Mouse (Mus musculus) retina, postnatal 7 days (tissue): ENCODE data around the gene Ptx4.
"Not testable (repeated sequence)": the region's sequence is repeated elsewhere in the genome, so short reads cannot be mapped to it uniquely, and the experiment has no call there.

ENCODE experiments used
- DNase-seq: peaks from one replicate; pipeline ENCODE4 v3.0.0-alpha.2; 2012; ENCODE audit warnings: low read depth, low spot score

The Ptx4 gene

GRCm38 (mm10) chr17:25115664-25116432 lies 4.7 kb upstream of the Ptx4 start, which contains the start of gene Telo2:
Gene Telo2, minus strand, starts transcription at chr17:25115967.
- DNase-seq = peak; percentile 87

- DNase-seq = no peak
These were observed 3.3 kb upstream of the Ptx4 start for GRCm38 (mm10) chr17:25117263-25117662.

- DNase-seq = no peak
These were observed 3.4 kb downstream of the Ptx4 start for GRCm38 (mm10) chr17:25123979-25124378.

- DNase-seq = not testable (repeated sequence)
These were observed 5.0 kb downstream of the Ptx4 start for GRCm38 (mm10) chr17:25125442-25126060.

DNA sequence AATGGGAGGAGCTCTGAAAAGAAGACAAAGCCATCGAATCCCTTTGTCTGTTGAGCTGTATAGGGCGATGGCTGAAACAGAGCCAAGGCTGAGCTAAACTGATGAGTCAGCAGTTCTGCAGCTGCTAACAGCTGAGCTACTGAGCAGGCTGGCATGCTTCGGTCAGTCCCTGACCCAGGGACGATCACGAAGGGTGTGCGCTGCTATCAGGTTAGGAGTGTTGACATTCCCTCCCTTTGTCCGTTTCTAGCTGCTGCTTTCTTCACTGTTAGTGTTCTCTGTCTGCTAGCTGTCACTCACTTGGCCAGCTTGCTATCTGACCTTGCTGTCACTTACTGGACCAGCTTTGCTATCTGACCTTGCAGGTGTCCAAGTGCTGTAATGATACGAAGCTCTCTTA lies 6.5 kb downstream of the Ptx4 start:
- no peak for DNase-seq

DNA sequence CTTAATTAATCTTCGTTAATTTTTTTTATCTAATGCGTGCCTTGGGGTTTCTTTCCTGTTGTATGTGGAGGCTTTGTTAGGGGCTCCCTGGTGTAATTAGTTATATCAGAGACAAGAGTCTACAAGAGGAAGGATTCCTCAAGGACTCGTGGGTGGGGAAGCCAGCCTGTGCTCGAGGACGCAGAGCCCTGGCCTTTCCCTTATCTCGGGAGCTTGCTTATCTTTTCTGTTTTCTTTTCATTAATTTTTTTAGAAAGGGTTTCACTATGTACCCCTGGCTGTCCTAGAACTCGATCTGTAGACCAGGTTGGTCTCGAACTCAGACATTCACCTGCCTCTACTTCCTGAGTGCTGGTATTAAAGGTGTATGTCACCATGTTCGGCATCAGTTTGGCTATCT lies 7.1 kb downstream of the Ptx4 start:
- DNase-seq = no peak

GRCm38 (mm10) chr17:25130060-25130459 lies 9.5 kb downstream of the Ptx4 start:
- DNase-seq = no peak

- DNase-seq = peak; percentile 82
These were observed 12.7 kb downstream of the Ptx4 start, which contains the start of gene Clcn7 for GRCm38 (mm10) chr17:25133275-25133698. Gene Clcn7, plus strand, starts transcription at chr17:25133391.

DNA sequence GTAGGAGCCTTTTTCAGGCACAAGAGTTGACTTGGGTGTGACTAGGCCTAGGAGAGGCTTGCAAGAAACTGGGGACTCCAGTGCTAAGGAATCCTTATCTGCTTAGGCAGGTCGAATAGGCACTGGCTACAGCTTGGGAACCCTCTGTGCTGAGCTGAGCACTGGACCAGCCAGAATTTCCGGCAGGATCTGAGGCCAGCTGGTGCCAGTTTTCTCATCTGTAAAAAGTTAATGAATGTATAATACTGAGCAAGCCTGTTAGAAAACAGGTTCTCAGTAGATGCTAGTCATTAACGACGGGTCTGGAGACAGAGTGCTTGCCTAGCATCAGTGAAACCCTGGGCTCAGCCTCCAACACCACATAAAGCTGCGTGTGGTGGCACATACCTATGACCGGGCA lies 15.1 kb downstream of the Ptx4 start:
- DNase-seq = no peak

DNA sequence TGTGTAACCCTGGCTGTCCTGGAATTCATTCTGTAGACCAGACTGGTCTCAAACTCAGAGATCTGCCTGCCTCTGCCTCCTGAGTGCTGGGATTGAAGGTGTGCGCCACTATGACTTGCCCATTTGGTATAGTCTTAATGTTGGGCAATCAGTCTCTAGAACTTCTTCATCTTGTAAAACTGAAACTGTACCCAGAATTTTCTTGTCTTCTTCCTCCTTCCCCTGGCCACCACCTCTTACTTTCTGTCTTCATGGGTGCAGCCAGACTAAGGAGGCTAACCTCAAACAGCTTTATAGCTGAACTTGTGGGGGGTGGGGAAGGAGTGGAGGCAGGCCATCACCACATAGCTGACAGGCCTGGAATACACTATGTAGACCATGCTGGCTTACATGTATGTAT lies 18.2 kb downstream of the Ptx4 start:
- no peak for DNase-seq

DNA sequence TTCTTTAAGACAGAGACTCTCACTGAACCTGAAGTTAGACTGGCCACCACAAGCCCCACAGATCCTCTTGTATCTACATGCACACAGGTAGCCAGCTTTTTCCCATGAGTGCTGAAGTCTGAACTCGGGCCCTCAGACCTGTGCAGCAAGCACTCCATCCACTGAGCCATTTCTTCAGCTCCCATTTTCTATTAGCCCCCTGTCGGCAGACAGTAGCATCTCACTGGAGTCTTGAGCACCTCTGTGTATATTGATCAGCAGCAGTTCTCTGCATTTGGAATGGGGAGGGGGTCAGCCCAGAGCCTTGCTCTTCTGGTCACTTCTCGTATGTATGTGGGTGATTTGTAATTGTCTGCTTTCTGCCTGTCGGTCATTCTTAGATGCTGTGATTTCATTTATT lies 19.4 kb downstream of the Ptx4 start:
- DNase-seq = no peak

GRCm38 (mm10) chr17:25162161-25162560 lies 41.6 kb downstream of the Ptx4 start, which contains the start of gene Ccdc154:
Gene Ccdc154, plus strand, starts transcription at chr17:25162461.
- no peak for DNase-seq

DNA sequence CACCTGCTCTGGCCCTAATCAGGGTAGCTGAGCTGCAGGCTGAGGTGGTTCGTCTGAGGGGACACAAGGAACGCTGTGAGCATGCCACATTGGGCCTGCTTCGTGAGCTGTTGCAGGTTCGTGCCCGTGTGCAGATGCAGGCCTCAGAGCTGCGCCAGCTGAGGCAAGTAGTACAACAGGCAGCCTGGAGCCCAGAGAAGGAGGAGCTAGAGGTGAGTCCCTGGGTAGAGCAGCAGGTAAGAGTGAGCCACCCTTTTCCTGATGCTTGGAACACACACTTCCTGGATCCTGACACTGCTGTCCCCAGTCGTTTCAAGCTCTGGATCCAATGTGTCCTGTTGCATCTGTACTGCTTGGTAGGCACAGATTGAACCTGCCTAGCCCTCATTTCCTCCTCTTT lies 42.8 kb downstream of the Ptx4 start:
- DNase-seq = no peak

- no peak for DNase-seq
These were observed 44.2 kb downstream of the Ptx4 start for GRCm38 (mm10) chr17:25164770-25165169.

DNA sequence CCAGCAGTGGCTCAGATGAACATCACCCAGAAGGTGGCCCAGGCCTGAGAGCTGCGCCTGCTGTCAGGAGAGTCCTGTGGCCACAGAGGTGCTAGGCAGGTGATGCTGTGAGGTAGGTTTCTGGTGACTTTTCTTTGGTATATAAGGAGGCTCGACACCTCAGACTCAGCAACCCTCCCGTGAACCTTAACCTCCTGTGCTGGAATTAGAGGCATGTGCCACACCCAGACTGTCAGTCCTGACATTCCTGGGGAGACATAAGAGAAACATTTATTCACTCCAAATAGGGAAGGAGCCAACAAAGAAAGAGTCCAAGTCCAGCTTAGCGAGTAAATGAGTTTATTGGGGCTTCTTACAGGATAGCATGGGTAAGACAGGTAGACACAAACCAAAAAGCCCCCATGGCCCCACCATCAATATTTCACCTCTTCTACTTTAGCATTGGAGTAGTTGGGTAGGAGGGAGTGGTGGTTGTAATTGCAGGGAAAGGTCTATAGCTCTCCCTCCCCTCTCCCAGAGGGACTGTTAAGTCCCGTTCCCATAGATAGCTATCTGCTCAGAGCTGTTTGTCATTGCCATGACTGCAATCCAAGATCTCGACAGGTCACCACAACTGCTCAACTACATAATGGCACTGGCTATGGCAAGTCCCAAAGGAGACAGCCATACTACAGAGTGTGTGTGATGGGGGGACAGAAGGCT lies 45.6 kb downstream of the Ptx4 start:
- no peak for DNase-seq

GRCm38 (mm10) chr17:25169706-25170105 lies 49.1 kb downstream of the Ptx4 start:
- DNase-seq = no peak

- DNase-seq = no peak
These were observed 52.0 kb downstream of the Ptx4 start for GRCm38 (mm10) chr17:25172558-25172957.
